Mouse (Mus musculus): ENCODE results near the gene Defb36.

Defb36 gene

GRCm38 (mm10) chr2:152604057-152604456, at the start of gene Defb36:
Gene Defb36 (plus strand): TSS chr2:152604327.
- DNase-seq, result no peak

- no peak for DNase-seq
These were observed 47.5 kb upstream of the Defb36 start for GRCm38 (mm10) chr2:152556655-152557054.

- DNase-seq, result peak; percentile 55
These were observed 35.1 kb upstream of the Defb36 start, which contains the start of gene Gm17416 for GRCm38 (mm10) chr2:152569038-152569437. Gene Gm17416 (plus strand): TSS chr2:152569338.

GRCm38 (mm10) chr2:152569881-152570280, 34.2 kb upstream of the Defb36 start:
- DNase-seq, result no peak

GRCm38 (mm10) chr2:152570313-152570712, 33.8 kb upstream of the Defb36 start:
- DNase-seq, result no peak

- no peak for DNase-seq
These were observed 31.9 kb upstream of the Defb36 start, which contains the start of gene Defb21 for GRCm38 (mm10) chr2:152572114-152572794. Gene Defb21 (plus strand): TSS chr2:152572744.

GRCm38 (mm10) chr2:152573484-152573883, 30.6 kb upstream of the Defb36 start:
- peak; percentile 91 for DNase-seq

GRCm38 (mm10) chr2:152580107-152580506, 24.0 kb upstream of the Defb36 start, which contains the start of gene Defb19:
Gene Defb19 (minus strand): TSS chr2:152580312.
- DNase-seq, result no peak

GRCm38 (mm10) chr2:152580612-152581011, 23.5 kb upstream of the Defb36 start:
- no peak for DNase-seq

GRCm38 (mm10) chr2:152586926-152587560, 17.1 kb upstream of the Defb36 start:
- DNase-seq, result no peak

GRCm38 (mm10) chr2:152588450-152588849, 15.7 kb upstream of the Defb36 start:
- DNase-seq, result no peak

GRCm38 (mm10) chr2:152589021-152589420, 15.1 kb upstream of the Defb36 start:
- no peak for DNase-seq

- no peak for DNase-seq
These were observed 4.8 kb upstream of the Defb36 start, which contains the start of gene Defb45 for GRCm38 (mm10) chr2:152599299-152599698. Gene Defb45 (minus strand): TSS chr2:152599399.

GRCm38 (mm10) chr2:152600076-152600475, 4.1 kb upstream of the Defb36 start:
- no peak for DNase-seq

- no peak for DNase-seq
These were observed 2.7 kb upstream of the Defb36 start for GRCm38 (mm10) chr2:152601275-152601960.

GRCm38 (mm10) chr2:152607746-152608145, 3.6 kb downstream of the Defb36 start:
- DNase-seq, result no peak

GRCm38 (mm10) chr2:152608719-152609118, 4.6 kb downstream of the Defb36 start:
- DNase-seq, result no peak

- no peak for DNase-seq
These were observed 8.1 kb downstream of the Defb36 start for GRCm38 (mm10) chr2:152612193-152612592.

GRCm38 (mm10) chr2:152615563-152615962, 11.4 kb downstream of the Defb36 start:
- DNase-seq, result no peak

- no peak for DNase-seq
These were observed 12.3 kb downstream of the Defb36 start for GRCm38 (mm10) chr2:152616470-152616869.

- DNase-seq, result no peak
These were observed 13.2 kb downstream of the Defb36 start for GRCm38 (mm10) chr2:152617374-152617773.

GRCm38 (mm10) chr2:152620367-152621134, 16.4 kb downstream of the Defb36 start:
- DNase-seq, result peak; percentile 97

GRCm38 (mm10) chr2:152622151-152622550, 18.0 kb downstream of the Defb36 start:
- no peak for DNase-seq
